Mouse (Mus musculus) midbrain, postnatal 0 days (tissue): ENCODE measurements around the gene Sptb. TPM values are rescaled to one million over a fixed set of nuclear protein-coding genes. Genes with fewer than 3 reads are reported as not detected.
A peak's percentile ranks its signal among the peaks of the same experiment; 100 is the strongest.

Experiments
- ATAC-seq: fragments of 200-750 bp; cut with Nextera tagmentation; 2 replicates; pipeline ENCODE4 v1.8.0; 2017; ENCODE audit warnings: moderate number of reproducible peaks, mild to moderate bottlenecking, moderate TSS enrichment, moderate library complexity; ENCODE audit not compliant: low FRiP score
- DNase-seq: peaks from one replicate; pipeline ENCODE4 v3.0.0-alpha.2; 2015; ENCODE audit warnings: low spot score
- H3K27ac ChIP-seq: fragments of 300-500 bp; sonication (generic); 2 replicates; pipeline ENCODE4 v1.5.1; 2014; ENCODE audit warnings: low read depth, mild to moderate bottlenecking, low read length, mixed read lengths
- H3K27me3 ChIP-seq: fragments of 300-500 bp; sonication (generic); 2 replicates; pipeline ENCODE4 v1.6.1; 2014; ENCODE audit warnings: low read length, control low read depth, mixed read lengths; ENCODE audit not compliant: insufficient read depth
- H3K36me3 ChIP-seq: fragments of 300-500 bp; sonication (generic); 2 replicates; pipeline ENCODE4 v1.6.1; 2014; ENCODE audit warnings: low read length, control low read depth, mixed read lengths; ENCODE audit not compliant: insufficient read depth
- H3K4me1 ChIP-seq: fragments of 300-500 bp; sonication (generic); 2 replicates; pipeline ENCODE4 v1.6.1; 2014; ENCODE audit warnings: mild to moderate bottlenecking, control low read depth, antibody characterized with exemption, low read length, mixed read lengths; ENCODE audit not compliant: insufficient read depth
- H3K4me2 ChIP-seq: fragments of 300-500 bp; sonication (generic); 2 replicates; pipeline ENCODE4 v1.6.1; 2014; ENCODE audit warnings: low read depth, mild to moderate bottlenecking, low read length, mixed read lengths; ENCODE audit not compliant: poor library complexity, severe bottlenecking
- H3K4me3 ChIP-seq: fragments of 300-500 bp; sonication (generic); 2 replicates; pipeline ENCODE4 v1.5.1; 2014; ENCODE audit warnings: low read depth, mild to moderate bottlenecking, low read length, moderate library complexity
- H3K9ac ChIP-seq: fragments of 300-500 bp; sonication (generic); replicated peaks from 2 replicates; pipeline ENCODE4 v1.6.1; 2014; ENCODE audit warnings: mild to moderate bottlenecking, low read length, moderate library complexity, mixed read lengths; ENCODE audit not compliant: poor library complexity, severe bottlenecking
- H3K9me3 ChIP-seq: fragments of 300-500 bp; sonication (generic); 2 replicates; pipeline ENCODE4 v1.6.1; 2016; ENCODE audit warnings: low read length, control low read depth
- CTCF ChIP-seq: IDR thresholded peaks from 2 replicates; pipeline ENCODE4 v1.5.1; 2016; ENCODE audit warnings: antibody characterized with exemption, mild to moderate bottlenecking
- WGBS: fragments of 180-500 bp; shearing (Covaris S2); extraction: QIAGEN DNeasy Blood & Tissue Kit; methylation state at CpG from one replicate; pipeline ENCODE4 v1.1.7; 2014; 5-methylcytosine and 5-hydroxymethylcytosine counted together
- polyA plus RNA-seq: library from polyadenylated mRNA; unstranded; fragments of >200 nt; fragmentation: Nextera tagmentation; extraction: Ambion mirVana; gene quantifications from 2 replicates; pipeline ENCODE4 v1.2.1, GENCODE M21; 2015
- total RNA-seq: library from RNA; depleted of rRNA; stranded (reverse); fragments of >200 nt; gene quantifications from 2 replicates; pipeline ENCODE4 v1.2.3, GENCODE M21; 2014

Sptb gene
- total and polyA plus RNA-seq, 2 experiments from 2014 or later, result 4.8 to 32.8 TPM

GRCm38 (mm10) chr12:76604546-76604945 is 105.8 kb downstream of the Sptb start:
- DNase-seq, result no peak
- H3K9me3 ChIP-seq, result no peaks in the 10 kb centered on the region
- WGBS, result 57% methylated on average over 4 of the region's 4 CpGs
- no peak overlapping the region for H3K27ac ChIP-seq
- H3K4me1 ChIP-seq, result no peaks in the 10 kb centered on the region
- no peaks in the 10 kb centered on the region for H3K27me3 ChIP-seq
- H3K4me3 ChIP-seq, result no peak overlapping the region
- H3K36me3 ChIP-seq, result peaks cover 16% of the 10 kb centered on the region; the same call in 1 of the 2 replicates
- no peak overlapping the region for H3K9ac ChIP-seq
- ATAC-seq, result no peak
- no peak for TF ChIP-seq CTCF
- H3K4me2 ChIP-seq, result no peak overlapping the region

- WGBS, result 90% methylated on average over 9 of the region's 9 CpGs
- Histone ChIP-seq H3K9me3 (no peaks in the 10 kb centered on the region), H3K27me3 (no peaks in the 10 kb centered on the region), H3K4me1 (no peaks in the 10 kb centered on the region), H3K4me2 (no peak overlapping the region), H3K36me3 (peaks cover 18% of the 10 kb centered on the region; the same call in 1 of the 2 replicates), H3K27ac (no peak overlapping the region), H3K4me3 (no peak overlapping the region), H3K9ac (no peak overlapping the region)
- DNase-seq, result no peak
- no peak for ATAC-seq
- no peak for TF ChIP-seq CTCF
Observed at GRCm38 (mm10) chr12:76603779-76604178, 106.6 kb downstream of the Sptb start.

- H3K27me3 ChIP-seq, result no peaks in the 10 kb centered on the region
- H3K4me3 ChIP-seq, result no peak overlapping the region
- no peak overlapping the region for H3K4me2 ChIP-seq
- peaks cover 15% of the 10 kb centered on the region; the same call in 1 of the 2 replicates for H3K36me3 ChIP-seq
- no peaks in the 10 kb centered on the region for H3K9me3 ChIP-seq
- H3K9ac ChIP-seq, result no peak overlapping the region
- TF ChIP-seq CTCF, result no peak
- no peaks in the 10 kb centered on the region for H3K4me1 ChIP-seq
- DNase-seq (no peak), ATAC-seq (no peak)
- 76% methylated on average over 24 of the region's 24 CpGs for WGBS
- no peak overlapping the region for H3K27ac ChIP-seq
Observed at GRCm38 (mm10) chr12:76598196-76598928, 112.0 kb downstream of the Sptb start.

GRCm38 (mm10) chr12:76597577-76598100 is 112.7 kb downstream of the Sptb start:
- Histone ChIP-seq H3K27ac (no peak overlapping the region), H3K9ac (no peak overlapping the region), H3K4me3 (no peak overlapping the region), H3K36me3 (peaks cover 15% of the 10 kb centered on the region; the same call in 1 of the 2 replicates), H3K27me3 (no peaks in the 10 kb centered on the region), H3K4me2 (no peak overlapping the region), H3K4me1 (no peaks in the 10 kb centered on the region), H3K9me3 (no peaks in the 10 kb centered on the region)
- no peak for ATAC-seq
- 88% methylated on average over 15 of the region's 15 CpGs for WGBS
- TF ChIP-seq CTCF, result no peak
- no peak for DNase-seq

- WGBS, result 58% methylated on average over 15 of the region's 15 CpGs
- Histone ChIP-seq H3K27me3 (no peaks in the 10 kb centered on the region), H3K36me3 (peaks cover 11% of the 10 kb centered on the region; the same call in 1 of the 2 replicates), H3K9me3 (no peaks in the 10 kb centered on the region), H3K27ac (no peak overlapping the region), H3K4me1 (no peaks in the 10 kb centered on the region), H3K4me3 (no peak overlapping the region), H3K9ac (no peak overlapping the region), H3K4me2 (no peak overlapping the region)
- peak; percentile 84 for DNase-seq
- ATAC-seq, result peak; percentile 71
- peak; percentile 94 for TF ChIP-seq CTCF
Observed at GRCm38 (mm10) chr12:76596292-76597023, 113.9 kb downstream of the Sptb start.

- H3K27me3 ChIP-seq, result no peaks in the 10 kb centered on the region
- peaks cover 8% of the 10 kb centered on the region; the same call in 1 of the 2 replicates for H3K36me3 ChIP-seq
- 67% methylated on average over 2 of the region's 2 CpGs for WGBS
- no peak overlapping the region for H3K9ac ChIP-seq
- H3K4me1 ChIP-seq, result no peaks in the 10 kb centered on the region
- no peaks in the 10 kb centered on the region for H3K9me3 ChIP-seq
- no peak overlapping the region for H3K4me2 ChIP-seq
- no peak for DNase-seq
- ATAC-seq, result no peak
- no peak overlapping the region for H3K27ac ChIP-seq
- no peak for TF ChIP-seq CTCF
- H3K4me3 ChIP-seq, result no peak overlapping the region
Observed at GRCm38 (mm10) chr12:76595830-76596229, 114.5 kb downstream of the Sptb start.
